Comparison of ENCODE assay signal across 24 mouse cellular contexts in genomic region chr6:125534990-125535389, GRCm38 (mm10). TPM values are rescaled to one million over a fixed set of nuclear protein-coding genes. Genes with fewer than 3 reads are reported as not detected.
DNase-seq lines count a peak whose midpoint lies in the region; ATAC-seq lines count a peak whose summit lies in the region.
"Had no signal": no experiment of that assay in that cellular context is flagged by ENCODE, and none has a peak within 500 bp of the region (broad histone marks: within the 10 kb centered on the region; RNA-seq: fewer than 3 reads in every experiment).

No protein-coding gene starts in this region.

- no peaks in the 10 kb centered on the region for H3K4me1 ChIP-seq in heart, embryonic 16.5 days (ENCODE audit: control insufficient read depth, insufficient read depth, low read length)
- peaks cover 5% of the 10 kb centered on the region; the same call in 1 of the 2 replicates for H3K4me1 ChIP-seq in lung, embryonic 16.5 days (replicated peaks; ENCODE audit: control insufficient read depth, insufficient read depth, low read length)
- H3K4me1 ChIP-seq: embryonic facial prominence, embryonic 12.5 days; forebrain, embryonic 13.5 days; forebrain, embryonic 15.5 days had no signal

- H3K36me3 ChIP-seq in heart, embryonic 16.5 days (ENCODE audit: control insufficient read depth, insufficient read depth), result no peaks in the 10 kb centered on the region
- H3K36me3 ChIP-seq in lung, embryonic 16.5 days (ENCODE audit: control insufficient read depth, insufficient read depth, low read length), result no peaks in the 10 kb centered on the region
- H3K36me3 ChIP-seq: embryonic facial prominence, embryonic 10.5 days; embryonic facial prominence, embryonic 12.5 days; forebrain, embryonic 15.5 days; G1E had no signal

- peak; percentile 92 for DNase-seq in heart, adult 11 months
- DNase-seq in heart, postnatal 25 days (ENCODE audit: low spot score), result no peak
- no peak for DNase-seq in heart, adult 8-10 months (ENCODE audit: low spot score)
- DNase-seq in lung, postnatal 10 days, result no peak
- DNase-seq: adrenal gland, adult 8-10 months; adrenal gland, postnatal 14 days; adrenal gland, postnatal 36 days; B cell, adult 2 months; cerebellum, adult 11-12 months; cerebellum, adult 2 months; cerebellum, adult 9-10 months; cerebellum, postnatal 10 days; cerebellum, postnatal 25 days had no signal

- ATAC-seq in heart, embryonic 16.5 days (replicated peaks; ENCODE audit: extremely low read depth, insufficient read depth, low FRiP score), result peak; percentile 32; the same call in 1 of the 2 replicates
- peak; percentile 49; the same call in 1 of the 2 replicates for ATAC-seq in lung, embryonic 16.5 days (ENCODE audit: low read depth)
- ATAC-seq: activated CD4-positive, CD25-positive, alpha-beta regulatory T cell, adult 4 months; CD4-positive, CD25-positive, alpha-beta regulatory T cell, adult 4 months; forebrain, embryonic 13.5 days; forebrain, embryonic 15.5 days; Patski had no signal

- 65% methylated on average over 5 of the region's 5 CpGs for WGBS in heart, embryonic 16.5 days
- 61% methylated on average over 5 of the region's 5 CpGs for WGBS in lung, embryonic 16.5 days

- no peak overlapping the region for H3K4me2 ChIP-seq in heart, embryonic 16.5 days (ENCODE audit: low read depth, low read length)
- no peak overlapping the region for H3K4me2 ChIP-seq in lung, embryonic 16.5 days (ENCODE audit: low read depth, low read length)
- H3K4me2 ChIP-seq: embryonic facial prominence, embryonic 12.5 days; forebrain, embryonic 13.5 days; forebrain, embryonic 15.5 days had no signal

- intact Hi-C loops in heart, postnatal 25 days (cut with DNase I), result no loop called here

- no peak overlapping the region for H3K4me3 ChIP-seq in heart, embryonic 16.5 days (ENCODE audit: low read length)
- no peak overlapping the region for H3K4me3 ChIP-seq in lung, embryonic 16.5 days (ENCODE audit: low read length)
- H3K4me3 ChIP-seq: embryonic facial prominence, embryonic 10.5 days; embryonic facial prominence, embryonic 12.5 days; forebrain, embryonic 13.5 days; forebrain, embryonic 15.5 days had no signal

- no peaks in the 10 kb centered on the region for H3K27me3 ChIP-seq in heart, embryonic 16.5 days (ENCODE audit: control insufficient read depth, insufficient read depth, low read length)
- H3K27me3 ChIP-seq in lung, embryonic 16.5 days (ENCODE audit: control insufficient read depth, insufficient read depth, low read depth, low read length), result no peaks in the 10 kb centered on the region
- H3K27me3 ChIP-seq: embryonic facial prominence, embryonic 12.5 days; forebrain, embryonic 13.5 days; forebrain, embryonic 15.5 days; Patski had no signal

- no peak overlapping the region for H3K9ac ChIP-seq in heart, embryonic 16.5 days (ENCODE audit: low read length)
- no peak overlapping the region for H3K9ac ChIP-seq in lung, embryonic 16.5 days (ENCODE audit: low read length)
- H3K9ac ChIP-seq: embryonic facial prominence, embryonic 12.5 days; forebrain, embryonic 13.5 days; forebrain, embryonic 15.5 days had no signal

- H3K27ac ChIP-seq in heart, embryonic 16.5 days (ENCODE audit: low read length), result no peak overlapping the region
- H3K27ac ChIP-seq in lung, embryonic 16.5 days (ENCODE audit: low read length), result no peak overlapping the region
- H3K27ac ChIP-seq: embryonic facial prominence, embryonic 10.5 days; embryonic facial prominence, embryonic 12.5 days; forebrain, embryonic 13.5 days; forebrain, embryonic 15.5 days had no signal

- no peaks in the 10 kb centered on the region for H3K9me3 ChIP-seq in heart, embryonic 16.5 days (replicated peaks; ENCODE audit: control insufficient read depth, low read length)
- no peaks in the 10 kb centered on the region for H3K9me3 ChIP-seq in lung, embryonic 16.5 days (ENCODE audit: control insufficient read depth, low read length)
- H3K9me3 ChIP-seq: embryonic facial prominence, embryonic 10.5 days; embryonic facial prominence, embryonic 12.5 days; forebrain, embryonic 13.5 days; forebrain, embryonic 15.5 days had no signal

RNA-seq across cellular contexts. Expression of gene Vwf, which starts 11.6 kb away (rescaled TPM):
- total RNA-seq in heart, postnatal 25 days (2021), result 100 to 1,000 TPM; 104 to 114 TPM
- polyA plus RNA-seq in heart, embryonic 16.5 days (2015; fragmentation: Nextera tagmentation; extraction: Ambion mirVana), result 26.3 and 27.1 TPM in 2 replicates
- 100 to 1,000 TPM in 2 of 4 experiments, 10 to 100 TPM in 2; 82.6 to 137 (median 104) TPM for total RNA-seq in heart, adult 8-10 months (2022)
- 21.6 and 22.2 TPM in 2 replicates for polyA plus RNA-seq in lung, embryonic 16.5 days (2015; fragmentation: Nextera tagmentation; extraction: Ambion mirVana)
- total RNA-seq: CH12.LX had no signal
- polyA plus RNA-seq: CD4-positive, CD25-positive, alpha-beta regulatory T cell, adult 4 months had no signal

RNA-seq across cellular contexts. Expression of gene Cd9, which starts 40.4 kb away (rescaled TPM):
- total RNA-seq in heart, postnatal 25 days (2021), result 10 to 100 TPM; 57.5 to 63.4 TPM
- polyA plus RNA-seq in heart, embryonic 16.5 days (2015; fragmentation: Nextera tagmentation; extraction: Ambion mirVana), result 94.4 and 115 TPM in 2 replicates
- total RNA-seq in heart, adult 8-10 months (2022), result 10 to 100 TPM; 39.4 to 57.8 (median 46.4) TPM
- polyA plus RNA-seq in lung, embryonic 16.5 days (2015; fragmentation: Nextera tagmentation; extraction: Ambion mirVana), result 356 and 405 TPM in 2 replicates
- total RNA-seq: G1E had no signal
- polyA plus RNA-seq: G1E had no signal
